25 mouse cellular contexts compared by ENCODE assay signal in the genomic region with DNA sequence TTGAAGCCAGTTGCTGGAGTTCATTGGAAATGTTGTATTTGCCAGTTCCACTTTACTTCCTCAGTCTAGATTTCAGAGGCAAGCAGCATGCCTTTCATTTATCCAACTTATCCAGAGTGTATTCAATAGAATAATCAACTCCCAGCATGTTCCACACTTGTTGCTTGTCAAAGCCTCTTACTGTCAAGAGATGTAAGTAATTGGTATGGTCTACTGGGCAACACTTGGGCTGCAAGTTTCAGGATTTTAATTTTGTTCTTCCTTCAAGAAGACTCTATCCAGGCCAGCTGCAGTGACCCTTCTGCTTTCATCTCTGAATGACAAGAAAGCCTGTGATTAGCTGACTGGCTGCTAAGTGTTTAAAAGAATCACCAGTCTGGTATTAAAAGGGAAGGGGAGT.
DNase-seq lines count a peak whose midpoint lies in the region; ATAC-seq and TF ChIP-seq lines count a peak whose summit lies in the region.
"Had no signal": no experiment of that assay in that cellular context is flagged by ENCODE, and none has a peak within 500 bp of the region (broad histone marks: within the 10 kb centered on the region; RNA-seq: fewer than 3 reads in every experiment).

No protein-coding gene starts in this region.

- no peak overlapping the region for H3K4me3 ChIP-seq in forebrain, embryonic 11.5 days (ENCODE audit: low read depth, low read length)
- no peak overlapping the region for H3K4me3 ChIP-seq in forebrain, embryonic 15.5 days
- H3K4me3 ChIP-seq in midbrain, embryonic 11.5 days (ENCODE audit: low read depth, low read length): no peak overlapping the region
- H3K4me3 ChIP-seq: embryonic facial prominence, embryonic 12.5 days; erythroblast, embryonic 14.5 days; gastrocnemius, adult 2 months; hindbrain, embryonic 12.5 days; stomach, embryonic 15.5 days had no signal

- H3K4me2 ChIP-seq in forebrain, embryonic 11.5 days (ENCODE audit: low read depth, low read length, severe bottlenecking): no peak overlapping the region
- H3K4me2 ChIP-seq in forebrain, embryonic 15.5 days (replicated peaks): no peak overlapping the region
- H3K4me2 ChIP-seq in midbrain, embryonic 11.5 days: no peak overlapping the region
- H3K4me2 ChIP-seq: embryonic facial prominence, embryonic 12.5 days; hindbrain, embryonic 12.5 days; stomach, embryonic 15.5 days had no signal

- no peaks in the 10 kb centered on the region for H3K27me3 ChIP-seq in forebrain, embryonic 11.5 days (ENCODE audit: control insufficient read depth, insufficient read depth, low read length)
- H3K27me3 ChIP-seq in forebrain, embryonic 15.5 days: no peaks in the 10 kb centered on the region
- no peaks in the 10 kb centered on the region for H3K27me3 ChIP-seq in midbrain, embryonic 11.5 days (ENCODE audit: control insufficient read depth, insufficient read depth, low read length)
- H3K27me3 ChIP-seq: CH12.LX; embryonic facial prominence, embryonic 12.5 days; hindbrain, embryonic 12.5 days; stomach, embryonic 15.5 days had no signal

- TF ChIP-seq CTCF in brain, embryonic 14.5 days (IDR thresholded peaks at IDR 0.05; ENCODE audit: borderline replicate concordance, extremely low read depth, insufficient read depth, insufficient read length): no peak

- no peak overlapping the region for H3K27ac ChIP-seq in forebrain, embryonic 11.5 days (ENCODE audit: low read depth, low read length)
- H3K27ac ChIP-seq in forebrain, embryonic 15.5 days (replicated peaks): no peak overlapping the region
- H3K27ac ChIP-seq in midbrain, embryonic 11.5 days (ENCODE audit: low read depth, low read length): no peak overlapping the region
- H3K27ac ChIP-seq: embryonic facial prominence, embryonic 12.5 days; gastrocnemius, adult 2 months; hindbrain, embryonic 12.5 days; macrophage; stomach, embryonic 15.5 days had no signal

- no peaks in the 10 kb centered on the region for H3K4me1 ChIP-seq in forebrain, embryonic 11.5 days (replicated peaks; ENCODE audit: control insufficient read depth, insufficient read depth, low read length)
- no peaks in the 10 kb centered on the region for H3K4me1 ChIP-seq in forebrain, embryonic 15.5 days
- H3K4me1 ChIP-seq in midbrain, embryonic 11.5 days (ENCODE audit: control insufficient read depth, insufficient read depth, low read length): no peaks in the 10 kb centered on the region
- H3K4me1 ChIP-seq: embryonic facial prominence, embryonic 12.5 days; hindbrain, embryonic 12.5 days; stomach, embryonic 15.5 days had no signal

- TF ChIP-seq POLR2A in brain, embryonic 14.5 days (IDR thresholded peaks at IDR 0.05; ENCODE audit: borderline replicate concordance, extremely low read depth, insufficient read depth, insufficient read length, poor library complexity, severe bottlenecking): no peak

- no peak for DNase-seq in forebrain, embryonic 11.5 days (ENCODE audit: low spot score)
- DNase-seq in brain, embryonic 14.5 days (ENCODE audit: low read depth): peak; percentile 69
- peak; percentile 80 for DNase-seq in midbrain, embryonic 11.5 days (ENCODE audit: low spot score, missing footprints)
- DNase-seq in retina, embryonic 14.5 days (ENCODE audit: low spot score): peak; percentile 76
- no peak for DNase-seq in spleen, postnatal 4 days (ENCODE audit: low spot score in 2 of 2)
- DNase-seq in yolk sac, embryonic 10.5 days (ENCODE audit: low spot score): no peak
- DNase-seq: adrenal gland, adult 2 months; B cell, adult 2 months; cerebellum, adult 18-20 months; cerebellum, postnatal 25 days; gastrocnemius, adult 2 months; kidney, adult 2 months; kidney, postnatal 10 days; right cerebral cortex, postnatal 4 days; thymus, postnatal 25 days had no signal

- no peaks in the 10 kb centered on the region for H3K9me3 ChIP-seq in forebrain, embryonic 11.5 days (ENCODE audit: control insufficient read depth, low read length)
- no peaks in the 10 kb centered on the region for H3K9me3 ChIP-seq in forebrain, embryonic 15.5 days
- H3K9me3 ChIP-seq in midbrain, embryonic 11.5 days (ENCODE audit: control insufficient read depth, low read length): no peaks in the 10 kb centered on the region
- H3K9me3 ChIP-seq: embryonic facial prominence, embryonic 12.5 days; hindbrain, embryonic 12.5 days; stomach, embryonic 15.5 days had no signal

- ATAC-seq in forebrain, embryonic 11.5 days (replicated peaks; ENCODE audit: low FRiP score): peak; percentile 39; the same call in 1 of the 2 replicates
- no peak for ATAC-seq in forebrain, embryonic 15.5 days (replicated peaks)
- ATAC-seq in midbrain, embryonic 11.5 days (ENCODE audit: low FRiP score): 0 out of 2 replicates have a peak, but pooled peaks have one; percentile 38
- ATAC-seq: inflammation-experienced regulatory T-cells, adult 6 months; lung, postnatal 0 days had no signal

- H3K36me3 ChIP-seq in forebrain, embryonic 11.5 days (ENCODE audit: control insufficient read depth, insufficient read depth, low read length): no peaks in the 10 kb centered on the region
- no peaks in the 10 kb centered on the region for H3K36me3 ChIP-seq in forebrain, embryonic 15.5 days
- no peaks in the 10 kb centered on the region for H3K36me3 ChIP-seq in midbrain, embryonic 11.5 days (ENCODE audit: control insufficient read depth, insufficient read depth, low read length)
- H3K36me3 ChIP-seq: embryonic facial prominence, embryonic 12.5 days; G1E; hindbrain, embryonic 12.5 days; stomach, embryonic 15.5 days had no signal

- no peak overlapping the region for H3K9ac ChIP-seq in forebrain, embryonic 11.5 days (ENCODE audit: low read length)
- no peak overlapping the region for H3K9ac ChIP-seq in forebrain, embryonic 15.5 days (replicated peaks)
- no peak overlapping the region for H3K9ac ChIP-seq in midbrain, embryonic 11.5 days (ENCODE audit: low read length)
- H3K9ac ChIP-seq: embryonic facial prominence, embryonic 12.5 days; hindbrain, embryonic 12.5 days; stomach, embryonic 15.5 days had no signal

Comparison
In these comparisons a context has a peak if more than half of its experiments do, and no peak if none do; other contexts are left out.
1. DNase-seq: peak in brain, embryonic 14.5 days (single experiment), midbrain, embryonic 11.5 days (single experiment) and retina, embryonic 14.5 days (single experiment); none in forebrain, embryonic 11.5 days (single experiment), spleen, postnatal 4 days (0 of 2) and yolk sac, embryonic 10.5 days (single experiment).